Mouse (Mus musculus): ENCODE data around the gene Stxbp3. TPM values are rescaled to one million over a fixed set of nuclear protein-coding genes. Genes with fewer than 3 reads are reported as not detected.

Gene Stxbp3
- total and polyA plus RNA-seq, 3 experiments = 15.9 to 32.2 TPM; not detected in 1

DNA sequence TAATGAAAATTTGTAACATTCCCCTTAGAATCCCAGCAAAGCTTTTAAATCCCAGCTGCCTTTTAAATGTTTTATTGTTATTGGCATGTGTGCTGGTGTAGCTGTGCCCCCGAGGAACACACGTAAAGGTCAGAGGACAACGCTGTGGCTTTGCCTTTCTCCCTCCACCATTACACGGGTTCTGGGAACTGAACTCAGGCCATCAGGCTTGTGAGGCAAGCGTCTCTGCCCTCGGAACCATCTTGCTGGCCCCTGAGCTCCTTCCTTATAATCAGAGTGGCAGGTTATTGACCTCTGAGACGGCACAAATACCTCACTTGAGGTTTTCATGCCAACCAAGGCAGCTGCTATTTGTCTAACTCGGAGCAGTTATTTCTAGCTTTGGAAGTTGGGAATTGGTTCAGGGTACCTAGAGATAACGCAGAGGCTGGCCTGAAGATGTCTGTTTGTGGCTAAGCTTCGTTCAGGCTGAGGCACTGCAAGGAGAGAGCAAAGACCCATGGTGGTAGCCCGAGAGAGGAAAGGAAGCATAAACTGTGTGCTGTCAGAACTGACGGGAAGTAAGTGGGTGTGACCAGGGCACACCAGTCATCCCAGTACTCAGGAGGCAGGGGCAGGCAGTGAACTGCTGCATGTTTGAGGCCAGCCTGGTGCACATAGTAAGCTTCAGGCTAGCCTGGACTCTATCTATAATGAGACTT lies 52.4 kb downstream of the Stxbp3 start:
- H3K9ac ChIP-seq (ENCODE audit: control insufficient read depth, low read depth, low read length, poor library complexity, severe bottlenecking) = no peak overlapping the region
- H3K27me3 ChIP-seq (ENCODE audit: control insufficient read depth in 1 of 2, insufficient read depth in 2 of 2, low read length in 2 of 2) = no peaks in the 10 kb centered on the region
- no peaks in the 10 kb centered on the region for H3K79me2 ChIP-seq (ENCODE audit: control insufficient read depth, insufficient read depth, low read length, poor library complexity)
- no peaks in the 10 kb centered on the region; a peak in 1 of 4 replicates for H3K36me3 ChIP-seq (ENCODE audit: control insufficient read depth in 1 of 2, insufficient read depth in 2 of 2, low read length in 2 of 2)
- H3K27ac ChIP-seq (ENCODE audit: control insufficient read depth, low read depth, low read length) = no peak overlapping the region
- H3K9me3 ChIP-seq (replicated peaks; ENCODE audit: insufficient read depth, low read length) = no peaks in the 10 kb centered on the region
- H3K4me3 ChIP-seq (ENCODE audit: control insufficient read depth in 1 of 2, insufficient read depth in 1 of 2, low read depth in 2 of 2, low read length in 2 of 2) = no peak overlapping the region
- no peak for TF ChIP-seq CTCF (IDR thresholded peaks at IDR 0.05 in 2 of 3, conservative IDR thresholded peaks at IDR 0.05 in 1 of 3; ENCODE audit: control insufficient read depth in 1 of 3, insufficient read depth in 1 of 3, low read depth in 2 of 3, low read length in 3 of 3, poor library complexity in 1 of 3, severe bottlenecking in 1 of 3)
- no peak for TF ChIP-seq ZNF384 (IDR thresholded peaks at IDR 0.05; ENCODE audit: low read depth, low read length)
- TF ChIP-seq TAL1 (IDR thresholded peaks at IDR 0.05; ENCODE audit: low read length) = no peak
- no peak for TF ChIP-seq MXI1 (IDR thresholded peaks at IDR 0.05; ENCODE audit: low read depth, low read length)
- no peak for TF ChIP-seq E2F4 (IDR thresholded peaks at IDR 0.05; ENCODE audit: borderline replicate concordance, low read depth, low read length)
- TF ChIP-seq UBTF (IDR thresholded peaks at IDR 0.05; ENCODE audit: borderline replicate concordance, insufficient read depth, low read depth, low read length) = no peak
- no peak for TF ChIP-seq ZC3H11A (IDR thresholded peaks at IDR 0.05; ENCODE audit: low read depth, low read length)
- no peak for TF ChIP-seq POLR2AphosphoS2 (IDR thresholded peaks at IDR 0.05; ENCODE audit: low read length)
- no peak for TF ChIP-seq GATA1 (IDR thresholded peaks at IDR 0.05; ENCODE audit: low read depth, low read length)
- TF ChIP-seq EP300 (IDR thresholded peaks at IDR 0.05; ENCODE audit: low read depth in 1 of 2, low read length in 2 of 2) = no peak
- TF ChIP-seq USF1 (IDR thresholded peaks at IDR 0.05; ENCODE audit: low read depth, low read length) = no peak
- TF ChIP-seq POLR2A (IDR thresholded peaks at IDR 0.05; ENCODE audit: control insufficient read depth in 1 of 2, insufficient read depth in 1 of 2, low read depth in 1 of 2, low read length in 2 of 2, poor library complexity in 1 of 2) = no peak
- no peak for TF ChIP-seq NRF1 (IDR thresholded peaks at IDR 0.05; ENCODE audit: insufficient read depth, low read depth, low read length, poor library complexity, severe bottlenecking)
- TF ChIP-seq USF2 (IDR thresholded peaks at IDR 0.05; ENCODE audit: borderline replicate concordance in 1 of 2, insufficient read depth in 1 of 2, low read depth in 1 of 2, low read length in 2 of 2) = no peak
- TF ChIP-seq JUND (IDR thresholded peaks at IDR 0.05; ENCODE audit: low read depth, low read length) = no peak
- no peak for TF ChIP-seq BHLHE40 (IDR thresholded peaks at IDR 0.05; ENCODE audit: borderline replicate concordance, low read depth, low read length)
- TF ChIP-seq MAZ (IDR thresholded peaks at IDR 0.05; ENCODE audit: low read depth, low read length) = no peak
- no peak for TF ChIP-seq ETS1 (IDR thresholded peaks at IDR 0.05; ENCODE audit: low read depth, low read length)
- no peaks in the 10 kb centered on the region for H3K4me1 ChIP-seq (ENCODE audit: control insufficient read depth in 1 of 2, insufficient read depth in 2 of 2, low read length in 2 of 2)
- DNase-seq (ENCODE audit: low read depth, low spot score) = no peak

DNA sequence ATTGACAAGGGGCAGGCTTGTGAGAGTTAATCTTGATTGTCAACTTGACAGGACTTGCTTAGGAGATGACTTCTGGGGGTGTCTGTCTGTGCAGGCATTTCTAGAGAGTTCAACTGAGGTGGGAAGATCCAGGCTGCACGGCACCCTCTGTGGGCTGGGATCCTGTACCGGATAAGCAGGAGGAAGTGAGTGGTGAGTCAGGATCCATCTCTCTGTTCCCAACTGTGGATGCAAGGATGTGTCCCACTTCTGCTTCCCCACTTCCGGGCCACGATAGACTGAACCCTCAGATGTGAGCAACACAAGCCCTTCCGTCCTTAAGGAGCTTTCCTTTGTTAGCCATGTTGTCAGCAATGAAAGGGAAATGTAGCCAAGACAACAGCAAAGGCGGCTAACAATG lies 53.8 kb downstream of the Stxbp3 start:
- Histone ChIP-seq H3K27me3 (ENCODE audit: control insufficient read depth in 1 of 2, insufficient read depth in 2 of 2, low read length in 2 of 2) (no peaks in the 10 kb centered on the region), H3K36me3 (ENCODE audit: control insufficient read depth in 1 of 2, insufficient read depth in 2 of 2, low read length in 2 of 2) (no peaks in the 10 kb centered on the region), H3K9ac (ENCODE audit: control insufficient read depth, low read depth, low read length, poor library complexity, severe bottlenecking) (no peak overlapping the region), H3K4me3 (ENCODE audit: control insufficient read depth in 1 of 2, insufficient read depth in 1 of 2, low read depth in 2 of 2, low read length in 2 of 2) (no peak overlapping the region), H3K9me3 (replicated peaks; ENCODE audit: insufficient read depth, low read length) (no peaks in the 10 kb centered on the region), H3K27ac (ENCODE audit: control insufficient read depth, low read depth, low read length) (no peak overlapping the region), H3K79me2 (ENCODE audit: control insufficient read depth, insufficient read depth, low read length, poor library complexity) (no peaks in the 10 kb centered on the region), H3K4me1 (ENCODE audit: control insufficient read depth in 1 of 2, insufficient read depth in 2 of 2, low read length in 2 of 2) (no peaks in the 10 kb centered on the region)
- DNase-seq (ENCODE audit: low read depth, low spot score) = no peak
- TF ChIP-seq USF1 (IDR thresholded peaks at IDR 0.05; ENCODE audit: low read depth, low read length) = no peak
- TF ChIP-seq SMC3 (IDR thresholded peaks at IDR 0.05; ENCODE audit: low read depth, low read length) = no peak
- no peak for TF ChIP-seq MAZ (IDR thresholded peaks at IDR 0.05; ENCODE audit: low read depth, low read length)
- TF ChIP-seq TBP (IDR thresholded peaks at IDR 0.05; ENCODE audit: low read depth, low read length) = no peak
- no peak for TF ChIP-seq ELF1 (IDR thresholded peaks at IDR 0.05; ENCODE audit: low read depth, low read length)
- no peak for TF ChIP-seq ETS1 (IDR thresholded peaks at IDR 0.05; ENCODE audit: low read depth, low read length)
- no peak for TF ChIP-seq ZKSCAN1 (IDR thresholded peaks at IDR 0.05; ENCODE audit: low read depth, low read length)
- TF ChIP-seq CHD2 (IDR thresholded peaks at IDR 0.05; ENCODE audit: low read length) = no peak
- TF ChIP-seq TCF12 (IDR thresholded peaks at IDR 0.05; ENCODE audit: low read depth, low read length) = no peak
- TF ChIP-seq HCFC1 (IDR thresholded peaks at IDR 0.05; ENCODE audit: low read depth, low read length) = no peak
- no peak for TF ChIP-seq USF2 (IDR thresholded peaks at IDR 0.05; ENCODE audit: borderline replicate concordance in 1 of 2, insufficient read depth in 1 of 2, low read depth in 1 of 2, low read length in 2 of 2)
- TF ChIP-seq EP300 (IDR thresholded peaks at IDR 0.05; ENCODE audit: low read depth in 1 of 2, low read length in 2 of 2) = no peak
- TF ChIP-seq RCOR1 (IDR thresholded peaks at IDR 0.05; ENCODE audit: low read depth, low read length) = no peak
- TF ChIP-seq POLR2AphosphoS2 (IDR thresholded peaks at IDR 0.05; ENCODE audit: low read length) = no peak
- no peak for TF ChIP-seq TAL1 (IDR thresholded peaks at IDR 0.05; ENCODE audit: low read length)
- TF ChIP-seq NELFE (IDR thresholded peaks at IDR 0.05; ENCODE audit: low read depth, low read length) = no peak
